Comparison of ENCODE assay signal across 9 mouse cellular contexts in the genomic region with DNA sequence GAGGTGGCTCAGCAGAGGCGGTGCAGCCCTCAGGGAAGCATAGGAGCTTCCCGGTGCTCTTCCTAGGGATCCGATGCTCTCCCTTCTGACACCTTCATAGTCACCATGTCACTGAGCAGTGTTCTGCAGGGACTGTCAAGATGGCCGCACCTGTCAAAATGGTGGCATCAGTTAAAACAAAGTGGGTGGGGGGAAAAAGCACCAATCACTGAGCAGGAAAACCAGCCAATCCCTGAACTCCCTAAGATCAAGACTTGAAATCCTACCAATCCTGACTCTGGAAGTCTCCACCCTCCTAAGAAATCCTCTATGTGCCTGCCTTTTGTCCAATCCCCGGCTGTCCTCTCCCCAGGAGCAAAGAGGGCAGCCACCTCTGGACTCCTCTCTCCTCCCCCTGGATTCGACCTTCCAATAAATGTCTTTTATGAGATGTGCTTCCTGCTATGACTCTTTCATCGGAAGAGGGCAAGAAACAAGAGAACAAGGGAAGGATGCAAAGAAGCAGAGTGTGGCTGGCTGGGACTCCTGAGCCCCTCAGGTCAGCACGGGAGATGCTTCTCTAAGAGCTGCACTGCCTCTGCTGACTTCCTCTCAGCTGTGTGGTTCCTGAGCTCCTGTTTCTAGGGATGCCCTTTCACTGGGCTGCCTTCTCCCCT. TPM values are rescaled to one million over a fixed set of nuclear protein-coding genes. Genes with fewer than 3 reads are reported as not detected.
A peak's percentile ranks its signal among the peaks of the same experiment; 100 is the strongest.
DNase-seq lines count a peak whose midpoint lies in the region; ATAC-seq and TF ChIP-seq lines count a peak whose summit lies in the region.
"Had no signal": no experiment of that assay in that cellular context is flagged by ENCODE, and none has a peak within 500 bp of the region (broad histone marks: within the 10 kb centered on the region; RNA-seq: fewer than 3 reads in every experiment).

No protein-coding gene starts in this region.

- 70% methylated on average over 8 of the region's 8 CpGs for WGBS in lung, embryonic 14.5 days

- H3K27me3 ChIP-seq in lung, embryonic 14.5 days (ENCODE audit: insufficient read depth, low read length) = no peaks in the 10 kb centered on the region
- H3K27me3 ChIP-seq in G1E (ENCODE audit: insufficient read depth, low read length) = no peaks in the 10 kb centered on the region

- no peaks in the 10 kb centered on the region for H3K9me3 ChIP-seq in lung, embryonic 14.5 days (ENCODE audit: low read depth, low read length)
- H3K9me3 ChIP-seq in G1E (replicated peaks) = no peaks in the 10 kb centered on the region

- no peak overlapping the region for H3K9ac ChIP-seq in lung, embryonic 14.5 days

- H3K4me3 ChIP-seq in lung, embryonic 14.5 days (ENCODE audit: low read depth, low read length) = no peak overlapping the region
- H3K4me3 ChIP-seq in G1E (ENCODE audit: low read depth, low read length) = peak overlapping the region; percentile 56

- H3K4me2 ChIP-seq in lung, embryonic 14.5 days = peak overlapping the region; percentile 81

- 0 out of 2 replicates have a peak, but pooled peaks cover 2% of the 10 kb centered on the region for H3K4me1 ChIP-seq in lung, embryonic 14.5 days (ENCODE audit: insufficient read depth)
- peaks cover 25% of the 10 kb centered on the region for H3K4me1 ChIP-seq in G1E (ENCODE audit: insufficient read depth, low read depth, low read length)

- DNase-seq in lung, embryonic 14.5 days = peak; percentile 21
- no peak for DNase-seq in lung, adult 18-20 months
- DNase-seq in G1E (ENCODE audit: low spot score) = peak; percentile 64
- DNase-seq in c-Kit-positive CD71-positive TER-119-positive erythroid progenitor cells, embryonic 14.5 days (ENCODE audit: low spot score) = peak; percentile 48
- DNase-seq in yolk sac, embryonic 10.5 days (ENCODE audit: low spot score) = no peak
- DNase-seq in spleen, postnatal 36 days (ENCODE audit: low spot score in 2 of 2) = no peak
- DNase-seq: cerebellum, postnatal 25 days; left cerebral cortex, postnatal 4 days had no signal

- ATAC-seq in lung, embryonic 14.5 days (ENCODE audit: insufficient read depth) = no peak
- ATAC-seq in G1E (ENCODE audit: extremely low read depth, insufficient number of reproducible peaks, low FRiP score, poor library complexity, severe bottlenecking) = peak; percentile 32
- 0 out of 2 replicates have a peak, but pooled peaks have one; percentile 7 for ATAC-seq in megakaryocyte progenitor cell, adult 5-6 weeks (replicated peaks; ENCODE audit: poor library complexity)

- H3K36me3 ChIP-seq in lung, embryonic 14.5 days (ENCODE audit: insufficient read depth) = no peaks in the 10 kb centered on the region
- no peaks in the 10 kb centered on the region for H3K36me3 ChIP-seq in G1E (replicated peaks)

- TF ChIP-seq CTCF in lung, embryonic 14.5 days (IDR thresholded peaks at IDR 0.05; ENCODE audit: low read depth) = no peak
- TF ChIP-seq CTCF in G1E (IDR thresholded peaks at IDR 0.05; ENCODE audit: low read depth, low read length) = no peak

- no peak overlapping the region for H3K27ac ChIP-seq in lung, embryonic 14.5 days (ENCODE audit: low read depth)

RNA-seq across cellular contexts. Expression of a gene that starts 1.8 kb away (rescaled TPM):
- 92.3 and 93.1 TPM in 2 replicates for polyA plus RNA-seq in lung, embryonic 14.5 days (2014; fragmentation: Nextera tagmentation; extraction: Ambion mirVana)
- total RNA-seq in G1E (2014; fragmentation: Nextera tagmentation) (97.0 and 98.6 TPM in 2 replicates), G1E (2017) (66.3 and 76.5 TPM in 2 replicates)
- 50.1 and 62.3 TPM in 2 replicates for polyA plus RNA-seq in G1E (2012)
- 106 and 109 TPM in 2 replicates for total RNA-seq in megakaryocyte progenitor cell, adult 5-6 weeks (2015)
- total RNA-seq in megakaryocyte progenitor cell, adult 5-6 weeks (2017) = 55.6 and 61.3 TPM in 2 replicates

Comparison
In these comparisons a context has a peak if more than half of its experiments do, and no peak if none do; other contexts are left out.
1. DNase-seq: peak in lung, embryonic 14.5 days (single experiment), G1E (single experiment) and c-Kit-positive CD71-positive TER-119-positive erythroid progenitor cells, embryonic 14.5 days (single experiment); none in lung, adult 18-20 months (0 of 2), yolk sac, embryonic 10.5 days (single experiment) and spleen, postnatal 36 days (0 of 2).